Mouse (Mus musculus) erythroblast, embryonic 14.5 days (primary cell): ENCODE results near the gene Cisd3.

Experiments
- GATA1 ChIP-seq: IDR thresholded peaks from 2 replicates; pipeline ENCODE4 v1.6.1; 2012; ENCODE audit warnings: low read length, inconsistent platforms, mixed read lengths
- TAL1 ChIP-seq: IDR thresholded peaks from 3 replicates; pipeline ENCODE4 v1.6.1; 2012; ENCODE audit warnings: low read length, inconsistent platforms, mixed read lengths

GRCm38 (mm10) chr11:97669829-97670228, 15.8 kb upstream of the Cisd3 start:
- no peak for TF ChIP-seq GATA1
- no peak for TF ChIP-seq TAL1
